Mouse (Mus musculus) neutrophil, adult 59 days (primary cell): ENCODE results near the gene Rsc1a1. TPM values are rescaled to one million over a fixed set of nuclear protein-coding genes. Genes with fewer than 3 reads are reported as not detected.

Experiments used
- total RNA-seq, 2 experiments: library from RNA; stranded (reverse); gene quantifications; 1 replicate in 1 of 2; 2 replicates in 1 of 2; pipeline ENCODE4 v1.2.4; 2023

Gene Rsc1a1
- 1 to 10 TPM in 1 of 2 experiments, not detected in 1; 2.8 TPM for total RNA-seq

GRCm38 (mm10) chr4:141685499-141685898, at the start of gene Rsc1a1:
Rsc1a1 (minus strand) TSS chr4:141685599.

DNA sequence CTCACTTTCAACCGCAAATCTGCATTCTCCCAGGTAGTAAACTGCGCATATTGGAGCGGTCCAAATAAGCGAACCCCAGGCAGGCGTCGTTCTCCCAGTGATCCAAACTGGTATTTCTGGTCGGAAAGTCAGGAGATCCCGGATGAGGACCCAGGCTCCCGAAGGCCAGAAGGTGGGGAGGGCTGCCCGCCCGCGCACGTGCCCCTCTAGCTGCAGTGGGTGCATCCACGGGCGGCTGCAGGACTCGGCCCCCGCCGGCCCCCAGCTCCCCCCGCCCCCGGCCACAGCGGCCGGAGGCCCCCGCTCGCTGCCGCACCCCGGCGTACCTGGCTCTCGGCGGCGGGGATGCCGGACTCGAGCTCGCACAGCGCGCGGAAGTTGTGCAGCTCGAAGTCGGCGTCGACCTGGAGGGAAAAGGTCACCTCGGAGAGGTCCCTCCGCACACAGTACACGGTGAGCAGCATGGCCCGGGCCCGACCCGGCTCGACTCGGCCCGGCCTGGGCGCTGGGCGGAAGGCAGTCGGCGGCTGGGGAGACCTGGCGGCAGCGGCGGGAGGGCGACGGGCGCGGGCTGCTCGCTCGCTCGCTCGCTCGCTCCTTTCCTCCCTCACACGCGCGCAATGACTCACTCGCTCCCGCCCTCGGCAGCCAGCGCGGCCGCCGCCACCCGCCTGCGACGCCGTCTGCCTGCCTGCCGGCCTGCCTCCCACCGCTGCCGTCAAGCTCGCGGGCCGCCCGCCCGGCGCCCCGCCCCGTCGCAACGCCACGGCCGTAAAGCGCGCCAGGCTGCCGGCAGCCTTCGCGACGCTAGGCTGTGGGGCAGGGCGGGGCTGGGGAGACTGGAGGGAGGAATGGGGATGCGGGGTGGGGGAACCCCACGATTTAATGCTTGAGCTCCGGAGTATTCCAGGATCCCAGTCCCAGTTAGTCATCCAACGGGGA, 37.6 kb upstream of the Rsc1a1 start, which contains the start of gene Ddi2:
Gene Ddi2 (minus strand): TSS at position 689 of the 942 bp plus-strand sequence.

GRCm38 (mm10) chr4:141664799-141665198, 20.6 kb downstream of the Rsc1a1 start, which contains the start of gene Plekhm2:
Plekhm2 (minus strand) TSS chr4:141664899.

Other genes with a start within 250 kb of the Rsc1a1 start
- gene Srarp, start 249.5 kb downstream of the Rsc1a1 start, total RNA-seq: not detected
- gene Zbtb17, start 240.9 kb downstream of the Rsc1a1 start, total RNA-seq: 10 to 100 TPM; 16.7 to 20.7 TPM
- 10 to 100 TPM; 79.5 to 93.0 TPM for gene Spen, start 147.0 kb downstream of the Rsc1a1 start, total RNA-seq
- under 1 TPM in 1 of 2 experiments, not detected in 1; 0.11 TPM for gene Fblim1, start 79.5 kb downstream of the Rsc1a1 start, total RNA-seq
- gene Tmem82, start 67.0 kb downstream of the Rsc1a1 start, total RNA-seq: not detected
- not detected for gene Slc25a34, start 61.8 kb downstream of the Rsc1a1 start, total RNA-seq
- gene Plekhm2, start 20.7 kb downstream of the Rsc1a1 start, total RNA-seq: 10 to 100 TPM; 33.1 to 35.7 TPM
- gene Ddi2, start 37.8 kb upstream of the Rsc1a1 start, total RNA-seq: 10 to 100 TPM; 35.2 to 40.9 TPM
- under 1 TPM in 1 of 2 experiments, not detected in 1; 0.24 TPM for gene Agmat, start 61.1 kb upstream of the Rsc1a1 start, total RNA-seq
- 1 to 10 TPM; 3.8 to 4.5 TPM for gene Dnajc16, start 105.3 kb upstream of the Rsc1a1 start, total RNA-seq
- 10 to 100 TPM; 18.3 to 24.9 TPM for gene Casp9, start 108.0 kb upstream of the Rsc1a1 start, total RNA-seq
- gene Cela2a, start 140.6 kb upstream of the Rsc1a1 start, total RNA-seq: not detected
- gene Ctrc, start 160.8 kb upstream of the Rsc1a1 start, total RNA-seq: not detected
- gene Efhd2, start 189.3 kb upstream of the Rsc1a1 start, total RNA-seq: 100 to 1,000 TPM; 118 to 135 TPM